ENCODE assay signal across 10 mouse cellular contexts in genomic region chr2:106889297-106890000, GRCm38 (mm10).
DNase-seq lines count a peak whose midpoint lies in the region; ATAC-seq and TF ChIP-seq lines count a peak whose summit lies in the region.
"Had no signal": no experiment of that assay in that cellular context is flagged by ENCODE, and none has a peak within 500 bp of the region (broad histone marks: within the 10 kb centered on the region; RNA-seq: fewer than 3 reads in every experiment).

No protein-coding gene starts in this region.

- no peak overlapping the region for H3K9ac ChIP-seq in kidney, postnatal 0 days (ENCODE audit: low read depth, low read length)
- H3K9ac ChIP-seq in neural tube, embryonic 12.5 days, result no peak overlapping the region

- H3K27me3 ChIP-seq in kidney, postnatal 0 days (ENCODE audit: insufficient read depth, low read length), result no peaks in the 10 kb centered on the region
- H3K27me3 ChIP-seq in neural tube, embryonic 12.5 days (replicated peaks), result no peaks in the 10 kb centered on the region
- no peaks in the 10 kb centered on the region for H3K27me3 ChIP-seq in thymus, adult 2 months (ENCODE audit: control insufficient read depth, insufficient read depth, low read length)

- 10% methylated on average over 3 of the region's 3 CpGs for WGBS in kidney, postnatal 0 days
- 8% methylated on average over 3 of the region's 3 CpGs for WGBS in neural tube, embryonic 12.5 days
- whole genome bisulfite sequencing in thymus, adult 2 months, result 60% methylated on average over 3 of the region's 3 CpGs

- H3K27ac ChIP-seq in kidney, postnatal 0 days, result no peak overlapping the region
- H3K27ac ChIP-seq in neural tube, embryonic 12.5 days, result no peak overlapping the region; the same call in 1 of the 2 replicates
- H3K27ac ChIP-seq in thymus, adult 2 months (ENCODE audit: control insufficient read depth, insufficient read depth, low read length), result no peak overlapping the region

- TF ChIP-seq CTCF in kidney, postnatal 0 days (IDR thresholded peaks at IDR 0.05; ENCODE audit: low read depth), result no peak
- TF ChIP-seq CTCF in thymus, adult 2 months (IDR thresholded peaks at IDR 0.05; ENCODE audit: borderline replicate concordance, control insufficient read depth, extremely low read depth, insufficient read depth, low read length, poor library complexity), result no peak

- DNase-seq in layer of hippocampus, adult 11-12 months (ENCODE audit: low spot score), result peak; percentile 23
- DNase-seq in layer of hippocampus, adult 8-10 months (ENCODE audit: low spot score in 2 of 2), result no peak
- DNase-seq in adrenal gland, postnatal 25 days, result peak; percentile 55
- peak; percentile 32 for DNase-seq in gastrocnemius, postnatal 14 days
- peak; percentile 77 for DNase-seq in kidney, postnatal 0 days (ENCODE audit: low spot score)
- no peak for DNase-seq in layer of hippocampus, postnatal 36 days
- DNase-seq in thymus, adult 2 months, result no peak

- ATAC-seq in kidney, postnatal 0 days (replicated peaks; ENCODE audit: low FRiP score, low read depth), result no peak; the same call in 1 of the 2 replicates
- peak; percentile 67 for ATAC-seq in neural tube, embryonic 12.5 days (ENCODE audit: low FRiP score, low read depth)
- ATAC-seq: Patski had no signal

- intact Hi-C loops in gastrocnemius, postnatal 14 days (cut with DNase I; ENCODE audit: low total_unique reads), result no loop called here

- H3K4me3 ChIP-seq in kidney, postnatal 0 days (replicated peaks; ENCODE audit: low read depth, low read length), result no peak overlapping the region
- no peak overlapping the region for H3K4me3 ChIP-seq in neural tube, embryonic 12.5 days
- H3K4me3 ChIP-seq in thymus, adult 2 months (ENCODE audit: control insufficient read depth, insufficient read depth, low read length), result no peak overlapping the region
- H3K4me3 ChIP-seq: myocyte had no signal

- TF ChIP-seq POLR2A in thymus, adult 2 months (IDR thresholded peaks at IDR 0.05; ENCODE audit: control insufficient read depth, extremely low read depth, insufficient read depth, low read length, poor library complexity), result no peak

- peaks cover 8% of the 10 kb centered on the region; the same call in 1 of the 2 replicates for H3K4me1 ChIP-seq in kidney, postnatal 0 days (replicated peaks; ENCODE audit: insufficient read depth, low read length)
- peaks cover 13% of the 10 kb centered on the region for H3K4me1 ChIP-seq in neural tube, embryonic 12.5 days
- no peaks in the 10 kb centered on the region for H3K4me1 ChIP-seq in thymus, adult 2 months (replicated peaks; ENCODE audit: control insufficient read depth, insufficient read depth, low read length)

- no peak overlapping the region for H3K4me2 ChIP-seq in kidney, postnatal 0 days (ENCODE audit: low read length)
- H3K4me2 ChIP-seq in neural tube, embryonic 12.5 days (replicated peaks), result no peak overlapping the region

- no peaks in the 10 kb centered on the region for H3K9me3 ChIP-seq in kidney, postnatal 0 days (replicated peaks; ENCODE audit: low read length)
- H3K9me3 ChIP-seq in neural tube, embryonic 12.5 days, result no peaks in the 10 kb centered on the region

- no peaks in the 10 kb centered on the region for H3K36me3 ChIP-seq in kidney, postnatal 0 days (ENCODE audit: insufficient read depth, low read length)
- H3K36me3 ChIP-seq in neural tube, embryonic 12.5 days, result no peaks in the 10 kb centered on the region
- H3K36me3 ChIP-seq in thymus, adult 2 months (ENCODE audit: control insufficient read depth, insufficient read depth, low read length), result no peaks in the 10 kb centered on the region

Comparison
In these comparisons a context has a peak if more than half of its experiments do, and no peak if none do; other contexts are left out.
1. DNase-seq: peak in layer of hippocampus, adult 11-12 months (single experiment), adrenal gland, postnatal 25 days (single experiment), gastrocnemius, postnatal 14 days (single experiment) and kidney, postnatal 0 days (single experiment); none in layer of hippocampus, adult 8-10 months (0 of 2), layer of hippocampus, postnatal 36 days (0 of 2) and thymus, adult 2 months (single experiment).